Mouse (Mus musculus): ENCODE data around the gene Per2.
A peak's percentile ranks its signal among the peaks of the same experiment; 100 is the strongest.

Per2 gene

DNA sequence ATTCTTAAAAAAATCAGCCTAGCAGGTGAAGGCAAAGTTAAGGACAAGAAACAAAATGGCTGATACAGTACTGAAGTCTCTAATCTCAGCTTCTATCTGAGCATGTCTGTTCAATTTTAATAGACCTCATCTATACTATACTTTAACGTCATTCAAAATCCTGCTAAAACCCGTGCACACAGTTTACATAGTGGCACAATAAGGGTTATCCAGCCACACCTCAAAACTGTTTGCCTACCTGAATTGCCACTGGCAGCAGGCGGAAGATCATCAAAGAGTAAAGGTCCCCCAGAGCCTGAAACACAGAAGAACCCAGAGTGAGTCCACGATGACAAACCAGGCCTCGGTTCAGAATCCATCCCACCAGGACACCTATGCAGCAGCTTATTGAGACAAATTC, 68.8 kb downstream of the Per2 start:
- DNase-seq (ENCODE audit: low spot score in 2 of 2): no peak

- no peak for DNase-seq (ENCODE audit: low spot score in 2 of 2)
Measured at GRCm38 (mm10) chr1:91381091-91381471, 78.0 kb downstream of the Per2 start.

DNA sequence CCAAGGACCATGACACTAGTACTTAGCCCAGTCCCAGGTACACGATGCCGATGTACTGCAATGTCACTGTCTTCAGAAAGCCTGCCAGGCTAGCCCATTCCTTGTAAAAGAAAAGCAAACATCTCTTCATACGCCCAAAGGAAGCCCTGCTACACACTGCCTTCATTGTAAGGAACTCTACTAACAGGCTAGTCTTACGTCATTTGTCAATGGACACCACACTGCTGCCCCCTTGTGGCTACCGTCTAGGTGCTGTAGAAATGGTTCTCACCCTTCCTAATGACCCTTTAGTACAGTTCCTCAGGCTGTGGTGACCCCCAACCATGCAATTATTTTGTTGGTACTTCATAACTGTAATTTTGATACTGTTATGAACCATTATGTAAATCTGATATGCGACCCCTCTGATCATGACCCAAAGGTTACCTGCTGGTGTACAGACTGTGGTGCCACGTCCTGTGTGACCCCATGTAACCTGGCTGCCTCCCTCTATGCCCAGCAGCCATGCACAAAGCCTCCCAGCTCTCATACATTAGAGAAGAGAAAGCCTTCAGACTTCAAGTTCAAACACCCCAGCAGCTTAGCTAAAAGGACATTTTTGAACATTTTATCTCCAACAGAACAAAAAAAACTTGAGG, 78.6 kb downstream of the Per2 start:
- DNase-seq (ENCODE audit: low spot score in 2 of 2): peak; percentile 79 to 86

GRCm38 (mm10) chr1:91373414-91373835, 85.7 kb downstream of the Per2 start:
- DNase-seq (ENCODE audit: low spot score in 2 of 2): no peak

GRCm38 (mm10) chr1:91370055-91370454, 89.1 kb downstream of the Per2 start:
- no peak for DNase-seq (ENCODE audit: low spot score in 2 of 2)

DNA sequence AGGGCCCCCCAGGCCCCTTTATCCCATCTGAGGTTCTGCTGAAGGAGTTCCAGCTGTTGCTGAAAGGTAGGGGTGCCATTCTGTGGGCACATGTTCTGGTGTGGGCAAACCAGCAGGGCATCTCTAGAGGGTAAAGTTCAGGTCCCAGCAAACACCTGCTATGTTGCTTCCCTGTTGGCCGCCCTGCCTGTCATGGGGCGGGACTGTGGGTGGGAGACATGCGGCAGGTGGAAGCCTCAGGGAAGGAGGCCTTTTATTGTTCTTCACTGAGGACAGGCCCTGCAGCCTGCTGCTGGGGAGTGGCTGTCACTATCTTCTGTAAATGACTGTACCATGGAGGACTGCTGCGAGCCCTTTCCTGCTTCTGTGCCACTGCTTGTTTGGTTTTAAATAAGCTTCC, 89.7 kb downstream of the Per2 start:
- DNase-seq (ENCODE audit: low spot score in 2 of 2): no peak

DNA sequence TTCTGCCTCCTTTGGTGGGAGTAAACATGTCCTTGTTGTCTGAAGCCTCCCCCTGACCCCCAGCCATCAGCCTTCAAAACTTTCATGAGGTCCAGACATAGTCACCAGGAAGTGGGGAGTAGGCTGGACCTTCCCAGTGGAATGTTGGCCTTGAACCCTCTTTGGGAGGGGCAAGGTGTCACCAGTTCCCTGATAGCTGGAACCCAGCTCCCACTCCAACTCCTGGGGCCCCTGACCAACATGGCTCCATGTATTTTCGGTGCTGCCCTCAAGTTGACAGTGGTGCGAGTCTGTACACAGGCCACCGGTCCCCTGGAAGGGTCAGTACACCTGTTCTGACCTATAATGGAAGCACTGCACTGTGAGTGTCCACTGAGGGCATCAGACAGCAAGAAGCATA, 91.8 kb downstream of the Per2 start:
- DNase-seq (ENCODE audit: low spot score in 2 of 2): no peak

GRCm38 (mm10) chr1:91366215-91367108, 92.7 kb downstream of the Per2 start, which contains the start of gene Erfe:
TSS of gene Erfe (plus strand) at chr1:91366430.
- DNase-seq (ENCODE audit: low spot score in 2 of 2): peak in 1 of 2 experiments; percentile 60

Measured in right cerebral cortex, postnatal 10 days (tissue).